Mouse (Mus musculus): ENCODE results near the gene Trim27.

Trim27 gene

GRCm38 (mm10) chr13:21179367-21179723 is at the start of gene Trim27:
Gene Trim27, plus strand, starts transcription at chr13:21179445.
- DNase-seq (ENCODE audit: low spot score in 2 of 2), result peak in 1 of 2 experiments; percentile 36

- DNase-seq (ENCODE audit: low spot score in 2 of 2), result no peak
Observed at GRCm38 (mm10) chr13:21142421-21142820, 36.8 kb upstream of the Trim27 start.

GRCm38 (mm10) chr13:21145767-21146166 is 33.5 kb upstream of the Trim27 start, which contains the start of gene Olfr1368:
Gene Olfr1368, minus strand, starts transcription at chr13:21145867.
- no peak for DNase-seq (ENCODE audit: low spot score in 2 of 2)

GRCm38 (mm10) chr13:21155888-21156287 is 23.4 kb upstream of the Trim27 start:
- DNase-seq (ENCODE audit: low spot score in 2 of 2), result no peak

GRCm38 (mm10) chr13:21158071-21158470 is 21.2 kb upstream of the Trim27 start:
- no peak for DNase-seq (ENCODE audit: low spot score in 2 of 2)

- peak; percentile 83 to 91 for DNase-seq (ENCODE audit: low spot score in 2 of 2)
Observed at GRCm38 (mm10) chr13:21158785-21159474, 20.3 kb upstream of the Trim27 start.

GRCm38 (mm10) chr13:21159475-21159819 is 19.8 kb upstream of the Trim27 start:
- DNase-seq (ENCODE audit: low spot score in 2 of 2), result peak in 1 of 2 experiments; percentile 36

- DNase-seq (ENCODE audit: low spot score in 2 of 2), result no peak
Observed at GRCm38 (mm10) chr13:21160041-21160511, 19.2 kb upstream of the Trim27 start.

- DNase-seq (ENCODE audit: low spot score in 2 of 2), result peak; percentile 90 to 91
Observed at GRCm38 (mm10) chr13:21160657-21161590, 18.3 kb upstream of the Trim27 start.

GRCm38 (mm10) chr13:21161591-21161990 is 17.7 kb upstream of the Trim27 start:
- DNase-seq (ENCODE audit: low spot score in 2 of 2), result no peak

GRCm38 (mm10) chr13:21162591-21162990 is 16.7 kb upstream of the Trim27 start:
- DNase-seq (ENCODE audit: low spot score in 2 of 2), result peak in 1 of 2 experiments; percentile 32

GRCm38 (mm10) chr13:21166936-21167909 is 12.0 kb upstream of the Trim27 start:
- peak; percentile 86 to 89 for DNase-seq (ENCODE audit: low spot score in 2 of 2)

GRCm38 (mm10) chr13:21167910-21168300 is 11.3 kb upstream of the Trim27 start:
- DNase-seq (ENCODE audit: low spot score in 2 of 2), result no peak

GRCm38 (mm10) chr13:21168371-21169011 is 10.8 kb upstream of the Trim27 start:
- DNase-seq (ENCODE audit: low spot score in 2 of 2), result peak in 1 of 2 experiments; percentile 41

- DNase-seq (ENCODE audit: low spot score in 2 of 2), result no peak
Observed at GRCm38 (mm10) chr13:21169121-21169656, 10.1 kb upstream of the Trim27 start.

GRCm38 (mm10) chr13:21169657-21170430 is 9.4 kb upstream of the Trim27 start:
- peak; percentile 86 to 89 for DNase-seq (ENCODE audit: low spot score in 2 of 2)

- no peak for DNase-seq (ENCODE audit: low spot score in 2 of 2)
Observed at GRCm38 (mm10) chr13:21170431-21171155, 8.7 kb upstream of the Trim27 start.

- peak; percentile 49 to 50 for DNase-seq (ENCODE audit: low spot score in 2 of 2)
Observed at GRCm38 (mm10) chr13:21171156-21171530, 8.1 kb upstream of the Trim27 start.

- DNase-seq (ENCODE audit: low spot score in 2 of 2), result peak; percentile 70 to 71
Observed at GRCm38 (mm10) chr13:21171600-21172150, 7.6 kb upstream of the Trim27 start.
